Mouse (Mus musculus): ENCODE measurements at regions not wholly inside any gene's neighbourhood (a gene's known extent, or its start where the extent isn't known, plus 50 kb on each side); places are given as distances from the start of the nearest gene placed in this dataset.

GRCm38 (mm10) chr12:46520942-46521341 is 297.8 kb downstream of the Nova1 start:
- Histone ChIP-seq H3K4me3 (ENCODE audit: low read depth, low read length) (no peak overlapping the region), H3K9me3 (replicated peaks; ENCODE audit: control insufficient read depth, low read length) (no peaks in the 10 kb centered on the region), H3K4me2 (ENCODE audit: low read depth, low read length) (no peak overlapping the region), H3K9ac (replicated peaks; ENCODE audit: low read depth, low read length) (no peak overlapping the region), H3K27ac (ENCODE audit: low read depth) (no peak overlapping the region), H3K36me3 (replicated peaks; ENCODE audit: control insufficient read depth, insufficient read depth, low read length) (no peaks in the 10 kb centered on the region), H3K27me3 (ENCODE audit: control insufficient read depth, insufficient read depth, low read length) (no peaks in the 10 kb centered on the region), H3K4me1 (ENCODE audit: control insufficient read depth, insufficient read depth) (no peaks in the 10 kb centered on the region)
- no peak for DNase-seq (ENCODE audit: low spot score)
- no peak for ATAC-seq (ENCODE audit: insufficient read depth, low read depth)
- TF ChIP-seq CTCF (IDR thresholded peaks at IDR 0.05; ENCODE audit: low read depth) (no peak), EP300 (IDR thresholded peaks at IDR 0.05; ENCODE audit: low read depth) (no peak)
- 65% methylated on average over 3 of the region's 3 CpGs for WGBS

DNA sequence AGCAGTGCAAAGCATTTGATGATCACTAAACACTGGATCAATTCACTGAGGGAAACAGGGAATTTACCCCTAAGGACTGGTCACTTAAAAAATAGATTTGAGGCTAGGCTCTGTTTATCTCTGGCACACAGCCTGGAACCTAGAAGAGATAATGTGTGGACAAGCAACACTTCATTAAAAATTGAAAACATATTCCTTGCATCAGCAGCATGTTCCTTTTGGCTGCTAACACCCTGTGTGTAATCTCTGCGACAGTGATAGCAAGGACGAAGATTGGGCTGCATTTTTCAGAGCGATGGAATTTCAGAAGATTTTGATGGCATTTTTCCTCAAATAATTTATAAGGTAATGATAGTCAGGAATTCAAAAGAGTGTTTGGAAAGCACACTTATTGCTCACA is 310.9 kb downstream of the Nova1 start:
- Histone ChIP-seq H3K9ac (replicated peaks; ENCODE audit: low read depth, low read length) (no peak overlapping the region), H3K4me2 (ENCODE audit: low read depth, low read length) (no peak overlapping the region), H3K36me3 (replicated peaks; ENCODE audit: control insufficient read depth, insufficient read depth, low read length) (no peaks in the 10 kb centered on the region), H3K27ac (ENCODE audit: low read depth) (no peak overlapping the region), H3K27me3 (ENCODE audit: control insufficient read depth, insufficient read depth, low read length) (no peaks in the 10 kb centered on the region), H3K4me3 (ENCODE audit: low read depth, low read length) (no peak overlapping the region), H3K9me3 (replicated peaks; ENCODE audit: control insufficient read depth, low read length) (no peaks in the 10 kb centered on the region), H3K4me1 (ENCODE audit: control insufficient read depth, insufficient read depth) (no peaks in the 10 kb centered on the region)
- no peak for DNase-seq (ENCODE audit: low spot score)
- no peak for TF ChIP-seq EP300 (IDR thresholded peaks at IDR 0.05; ENCODE audit: low read depth)
- no peak for TF ChIP-seq CTCF (IDR thresholded peaks at IDR 0.05; ENCODE audit: low read depth)
- WGBS, result 49% methylated on average over 3 of the region's 3 CpGs
- no peak for ATAC-seq (ENCODE audit: insufficient read depth, low read depth)

DNA sequence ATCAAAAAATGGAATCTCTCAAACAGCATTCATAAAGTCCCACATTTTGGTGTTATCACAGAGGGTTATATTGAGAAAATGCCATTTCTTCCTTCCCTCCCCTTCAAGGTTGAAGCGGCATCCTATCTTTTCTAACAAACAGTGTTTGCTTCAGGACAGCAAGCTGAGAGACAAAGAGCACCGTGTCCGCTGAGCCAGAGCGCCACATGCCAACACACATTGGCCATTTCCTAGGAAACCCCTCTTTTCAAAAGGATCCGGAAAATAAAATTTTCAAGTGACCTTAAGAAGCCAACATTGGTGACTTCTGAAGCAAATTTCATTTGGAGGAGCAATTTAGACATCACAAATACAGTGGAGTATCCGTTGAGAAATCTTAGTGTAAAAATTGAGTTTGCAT is 326.3 kb downstream of the Nova1 start:
- DNase-seq (ENCODE audit: low spot score) (no peak), ATAC-seq (ENCODE audit: insufficient read depth, low read depth) (no peak)
- Histone ChIP-seq H3K4me1 (ENCODE audit: control insufficient read depth, insufficient read depth) (no peaks in the 10 kb centered on the region), H3K9ac (replicated peaks; ENCODE audit: low read depth, low read length) (no peak overlapping the region), H3K36me3 (replicated peaks; ENCODE audit: control insufficient read depth, insufficient read depth, low read length) (no peaks in the 10 kb centered on the region), H3K27me3 (ENCODE audit: control insufficient read depth, insufficient read depth, low read length) (no peaks in the 10 kb centered on the region), H3K9me3 (replicated peaks; ENCODE audit: control insufficient read depth, low read length) (no peaks in the 10 kb centered on the region), H3K4me2 (ENCODE audit: low read depth, low read length) (no peak overlapping the region), H3K4me3 (ENCODE audit: low read depth, low read length) (no peak overlapping the region), H3K27ac (ENCODE audit: low read depth) (no peak overlapping the region)
- 84% methylated on average over 6 of the region's 6 CpGs for WGBS
- no peak for TF ChIP-seq EP300 (IDR thresholded peaks at IDR 0.05; ENCODE audit: low read depth)
- TF ChIP-seq CTCF (IDR thresholded peaks at IDR 0.05; ENCODE audit: low read depth), result no peak

DNA sequence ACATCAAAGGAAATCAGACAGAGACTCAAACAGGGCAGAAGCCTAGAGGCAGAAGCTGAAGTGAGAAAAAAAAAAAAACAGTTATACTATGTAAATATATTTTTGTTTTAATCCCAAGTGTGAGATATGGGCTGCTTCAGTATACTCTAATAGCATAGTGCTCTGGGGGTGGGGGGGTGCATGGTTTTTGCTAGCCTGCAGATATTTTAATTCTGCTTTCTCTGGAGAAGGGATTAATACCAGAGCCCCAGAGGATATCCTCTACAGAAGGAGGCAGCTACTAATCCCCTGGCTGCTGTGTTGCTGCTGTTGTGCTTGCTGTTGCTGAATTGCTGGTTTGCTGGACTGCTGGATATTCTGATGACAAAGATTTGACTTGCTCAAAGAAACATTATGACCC is 367.8 kb downstream of the Nova1 start:
- DNase-seq (ENCODE audit: low spot score) (no peak), ATAC-seq (ENCODE audit: insufficient read depth, low read depth) (no peak)
- Histone ChIP-seq H3K4me3 (ENCODE audit: low read depth, low read length) (no peak overlapping the region), H3K4me2 (ENCODE audit: low read depth, low read length) (no peak overlapping the region), H3K9me3 (replicated peaks; ENCODE audit: control insufficient read depth, low read length) (no peaks in the 10 kb centered on the region), H3K27me3 (ENCODE audit: control insufficient read depth, insufficient read depth, low read length) (no peaks in the 10 kb centered on the region), H3K9ac (replicated peaks; ENCODE audit: low read depth, low read length) (no peak overlapping the region), H3K27ac (ENCODE audit: low read depth) (no peak overlapping the region), H3K4me1 (ENCODE audit: control insufficient read depth, insufficient read depth) (no peaks in the 10 kb centered on the region), H3K36me3 (replicated peaks; ENCODE audit: control insufficient read depth, insufficient read depth, low read length) (no peaks in the 10 kb centered on the region)
- TF ChIP-seq CTCF (IDR thresholded peaks at IDR 0.05; ENCODE audit: low read depth), result no peak
- no peak for TF ChIP-seq EP300 (IDR thresholded peaks at IDR 0.05; ENCODE audit: low read depth)

DNA sequence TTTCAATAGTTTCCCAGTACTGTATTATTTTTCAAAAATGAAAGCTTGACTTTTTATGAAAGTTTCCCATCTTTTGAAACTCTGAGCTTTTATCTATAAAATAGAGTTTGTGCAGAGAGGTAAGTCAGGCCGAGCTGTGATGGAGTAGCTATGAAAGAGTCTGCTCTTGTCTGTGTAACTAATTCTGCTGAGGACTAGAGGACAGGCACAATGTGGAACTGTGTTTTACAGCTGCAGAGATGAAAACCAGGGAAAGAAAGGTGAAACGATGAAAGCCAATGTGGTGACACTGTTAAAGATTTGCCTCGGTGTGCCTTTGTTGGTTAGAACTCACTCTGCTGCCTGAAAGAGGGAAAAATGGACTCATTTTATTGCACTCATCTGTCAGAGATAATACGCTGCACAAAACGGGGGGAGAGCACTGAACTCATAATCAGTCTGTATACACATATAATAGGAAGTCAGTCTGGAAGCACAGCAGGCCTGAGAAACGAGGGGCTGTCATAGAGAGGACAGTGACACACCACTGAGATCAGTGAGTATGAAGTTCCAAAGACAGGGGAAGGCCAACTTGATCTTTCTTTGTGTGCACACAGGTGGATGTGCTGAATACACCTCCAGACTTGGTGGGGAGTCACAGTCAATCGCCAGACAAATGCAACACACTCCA is 373.9 kb downstream of the Nova1 start:
- Histone ChIP-seq H3K4me1 (ENCODE audit: control insufficient read depth, insufficient read depth) (no peaks in the 10 kb centered on the region), H3K27ac (ENCODE audit: low read depth) (no peak overlapping the region), H3K4me3 (ENCODE audit: low read depth, low read length) (no peak overlapping the region), H3K27me3 (ENCODE audit: control insufficient read depth, insufficient read depth, low read length) (no peaks in the 10 kb centered on the region), H3K9ac (replicated peaks; ENCODE audit: low read depth, low read length) (no peak overlapping the region), H3K36me3 (replicated peaks; ENCODE audit: control insufficient read depth, insufficient read depth, low read length) (no peaks in the 10 kb centered on the region), H3K4me2 (ENCODE audit: low read depth, low read length) (no peak overlapping the region), H3K9me3 (replicated peaks; ENCODE audit: control insufficient read depth, low read length) (no peaks in the 10 kb centered on the region)
- WGBS, result 64% methylated on average over 7 of the region's 7 CpGs
- TF ChIP-seq EP300 (IDR thresholded peaks at IDR 0.05; ENCODE audit: low read depth) (no peak), CTCF (IDR thresholded peaks at IDR 0.05; ENCODE audit: low read depth) (no peak)
- no peak for ATAC-seq (ENCODE audit: insufficient read depth, low read depth)
- no peak for DNase-seq (ENCODE audit: low spot score)

GRCm38 (mm10) chr12:46419591-46419990 is 399.1 kb downstream of the Nova1 start:
- no peaks in the 10 kb centered on the region for H3K36me3 ChIP-seq (replicated peaks; ENCODE audit: control insufficient read depth, insufficient read depth, low read length)
- H3K27ac ChIP-seq (ENCODE audit: low read depth), result no peak overlapping the region
- H3K4me2 ChIP-seq (ENCODE audit: low read depth, low read length), result no peak overlapping the region
- H3K4me1 ChIP-seq (ENCODE audit: control insufficient read depth, insufficient read depth), result no peaks in the 10 kb centered on the region
- ATAC-seq (ENCODE audit: insufficient read depth, low read depth) (no peak), DNase-seq (ENCODE audit: low spot score) (no peak)
- 73% methylated on average over 4 of the region's 4 CpGs for WGBS
- no peaks in the 10 kb centered on the region for H3K27me3 ChIP-seq (ENCODE audit: control insufficient read depth, insufficient read depth, low read length)
- H3K9me3 ChIP-seq (replicated peaks; ENCODE audit: control insufficient read depth, low read length), result no peaks in the 10 kb centered on the region
- H3K9ac ChIP-seq (replicated peaks; ENCODE audit: low read depth, low read length), result no peak overlapping the region
- TF ChIP-seq CTCF (IDR thresholded peaks at IDR 0.05; ENCODE audit: low read depth) (no peak), EP300 (IDR thresholded peaks at IDR 0.05; ENCODE audit: low read depth) (no peak)
- H3K4me3 ChIP-seq (ENCODE audit: low read depth, low read length), result no peak overlapping the region
